Mouse (Mus musculus) thymus, postnatal 0 days (tissue): ENCODE data around the gene Rgs1. TPM values are rescaled to one million over a fixed set of nuclear protein-coding genes. Genes with fewer than 3 reads are reported as not detected.

Experiments used
- DNase-seq: peaks from one replicate; pipeline ENCODE4 v3.0.0-alpha.2; 2015; ENCODE audit warnings: low spot score
- polyA plus RNA-seq: library from polyadenylated mRNA; unstranded; fragments of >200 nt; fragmentation: Nextera tagmentation; extraction: Ambion mirVana; gene quantifications from 2 replicates; pipeline ENCODE4 v1.2.1, GENCODE M21; 2015

Rgs1 gene
- polyA plus RNA-seq: 5.7 and 6.5 TPM in 2 replicates

DNA sequence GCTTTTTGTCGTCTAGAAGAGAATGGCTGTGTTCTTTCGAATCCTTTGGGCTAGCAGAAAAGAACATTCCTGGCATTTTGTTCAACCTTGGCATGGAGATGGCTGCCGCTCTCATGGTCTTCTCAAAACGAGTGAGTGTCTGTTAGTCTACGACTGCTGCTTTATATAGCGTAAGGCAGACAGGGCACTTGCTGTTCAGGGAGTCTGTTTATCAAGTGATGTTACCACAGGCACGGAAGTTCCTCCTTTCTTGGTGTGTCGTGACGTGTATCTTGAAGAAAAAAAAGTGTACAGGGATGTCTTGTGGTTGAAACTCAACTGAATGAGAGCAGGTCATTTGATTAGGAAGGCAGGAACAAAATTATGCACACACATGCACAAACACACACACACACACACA, at the start of gene Rgs1:
TSS of gene Rgs1 (minus strand) at position 320 of the 400 bp plus-strand sequence.
- peak; percentile 66 for DNase-seq

DNA sequence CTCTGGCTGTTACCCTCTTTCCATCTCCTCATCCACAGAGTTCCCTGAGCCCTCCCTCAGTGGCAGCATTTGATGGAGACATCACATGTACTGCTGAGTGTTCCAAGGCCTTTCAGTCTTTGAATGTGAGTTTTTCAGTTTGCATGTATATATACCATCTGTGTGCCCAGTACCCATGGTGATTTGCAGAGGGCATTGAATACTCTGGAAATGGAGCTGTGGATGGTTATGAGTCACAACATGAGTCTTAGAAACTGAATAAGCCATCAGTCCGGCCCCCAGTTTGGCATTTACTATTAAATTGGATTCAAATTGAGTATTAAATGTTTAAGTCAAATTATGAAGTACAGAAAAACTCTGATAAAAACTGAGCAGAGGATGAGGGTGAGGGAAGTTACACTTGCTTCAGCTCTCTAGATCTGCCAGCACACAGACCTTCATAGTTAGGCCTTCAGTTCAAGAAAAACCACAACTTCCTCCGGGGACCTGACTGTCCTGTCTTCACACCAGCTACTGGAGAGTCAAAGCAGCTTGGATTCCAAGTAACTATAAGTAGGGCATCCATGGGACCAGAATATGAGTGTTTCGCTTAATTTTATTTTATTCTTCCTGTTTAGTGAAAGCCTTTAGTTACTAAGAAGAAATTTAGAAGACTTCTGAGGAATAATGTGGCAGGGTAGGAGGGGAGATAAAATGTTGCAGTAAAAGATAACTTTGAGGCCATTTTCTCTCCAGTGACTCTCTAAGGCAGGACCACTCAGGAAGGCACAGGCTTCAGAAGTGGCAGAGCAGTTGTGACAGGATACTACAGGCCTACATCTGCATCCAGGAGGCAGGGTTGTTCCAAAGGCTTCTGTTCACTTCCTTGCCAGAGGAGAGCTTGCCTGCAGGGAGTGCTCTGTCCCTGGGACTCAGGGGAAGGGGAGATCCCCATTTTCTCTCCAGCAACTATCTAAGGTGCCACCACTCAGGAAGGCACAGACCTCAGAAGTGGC, 34.3 kb upstream of the Rgs1 start:
- DNase-seq: no peak

DNA sequence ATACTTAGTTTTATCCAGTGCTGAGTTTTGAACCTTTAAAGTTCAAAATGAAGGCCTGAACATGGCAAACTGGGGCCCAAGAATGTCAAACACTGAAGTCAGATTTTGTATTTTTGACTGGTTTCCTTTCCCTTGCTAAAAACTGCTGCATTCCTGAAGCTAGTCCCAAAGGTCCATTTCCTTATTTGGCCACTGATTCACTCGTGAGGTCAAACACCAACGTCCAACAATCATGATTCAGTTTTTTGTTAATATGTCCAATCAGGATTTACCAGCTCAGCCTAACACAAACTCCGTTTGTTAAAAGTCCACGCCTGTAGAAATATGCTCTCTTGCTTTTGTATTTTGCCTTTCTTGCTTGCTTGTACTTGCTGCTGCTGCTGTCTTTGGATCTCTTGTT, 31.0 kb upstream of the Rgs1 start:
- no peak for DNase-seq

DNA sequence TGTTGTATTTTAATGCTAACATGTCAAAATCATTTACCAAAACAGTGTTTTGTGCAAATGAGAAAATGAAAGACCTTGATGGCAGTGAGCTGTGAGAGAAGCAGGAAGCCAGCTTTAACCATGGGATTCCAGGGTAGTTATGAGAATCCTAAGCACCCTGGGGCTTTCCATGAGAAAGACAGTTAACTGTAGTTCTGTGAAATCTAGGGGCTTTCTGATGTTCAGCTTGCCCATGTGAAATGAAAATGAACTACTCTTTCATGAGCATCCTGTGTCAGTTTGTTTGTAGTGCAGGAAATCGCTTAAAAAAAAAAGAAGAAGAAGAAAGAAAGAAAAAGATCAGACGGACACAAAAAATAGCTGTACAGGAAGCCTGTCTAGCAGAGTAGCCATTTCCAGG, 23.9 kb upstream of the Rgs1 start:
- no peak for DNase-seq

DNA sequence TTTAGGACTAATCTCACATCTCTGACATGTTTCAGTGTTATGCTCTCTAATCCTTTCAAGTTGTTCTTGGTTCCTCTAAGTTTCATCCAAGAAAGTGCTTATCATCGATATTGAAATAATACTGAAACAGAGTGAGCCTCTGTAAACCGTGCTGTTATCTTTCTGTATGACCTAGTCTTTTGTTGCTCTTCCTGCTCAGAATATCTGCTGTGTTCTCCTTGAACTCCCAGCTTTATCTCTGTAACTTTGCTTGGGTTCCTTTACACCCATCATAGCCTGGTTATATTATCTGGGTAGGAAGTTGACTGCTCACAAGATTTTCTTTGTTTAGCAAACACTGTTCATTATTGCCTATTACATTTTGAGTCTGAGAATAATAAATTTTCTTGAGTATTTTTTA, 20.1 kb upstream of the Rgs1 start:
- no peak for DNase-seq

DNA sequence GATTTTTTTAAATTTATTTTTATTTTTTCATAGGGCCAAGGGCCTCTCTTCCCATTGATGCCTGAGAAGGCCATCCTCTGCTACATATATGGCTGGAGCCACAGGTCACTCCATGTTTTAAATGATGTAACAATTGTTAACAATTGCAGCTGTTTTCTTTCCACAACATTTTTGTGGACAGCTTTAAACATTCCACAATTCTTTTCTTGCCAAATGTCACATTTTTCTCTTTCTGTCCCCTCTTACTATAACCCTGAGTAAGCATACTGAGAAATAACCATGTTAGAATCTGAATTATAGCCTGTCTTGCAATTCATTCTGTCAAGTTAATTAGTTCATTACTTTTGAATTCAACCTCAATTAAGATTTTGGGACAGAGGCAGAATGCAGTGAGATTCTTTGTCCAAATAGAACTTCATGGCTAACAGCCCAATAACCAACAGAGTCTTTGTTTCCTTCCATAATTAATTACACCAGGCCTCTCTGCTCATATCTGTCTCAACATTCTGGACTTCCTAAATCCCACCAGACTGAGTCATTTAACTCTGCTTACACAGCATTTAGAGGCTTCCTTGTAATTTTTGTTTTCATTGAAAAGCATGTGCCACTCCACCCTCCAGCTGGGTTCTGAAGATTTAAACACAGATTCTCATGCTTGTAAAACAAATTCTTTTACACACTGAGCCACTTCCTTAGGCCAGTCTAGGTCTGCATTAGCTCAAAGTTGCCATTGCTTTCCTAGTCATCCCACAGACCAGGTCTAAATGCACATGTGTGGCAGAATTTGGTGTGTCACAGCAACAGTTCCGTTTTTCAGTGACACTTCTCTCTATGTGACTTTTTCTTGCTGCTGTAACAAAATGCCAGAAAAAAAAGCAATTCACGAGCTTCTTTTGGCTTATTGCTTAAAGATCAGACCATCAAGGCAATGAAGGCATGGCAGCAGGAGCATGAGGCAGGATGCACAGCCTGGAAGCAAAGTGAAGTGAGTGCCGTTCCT, 18.7 kb upstream of the Rgs1 start:
- DNase-seq: no peak

DNA sequence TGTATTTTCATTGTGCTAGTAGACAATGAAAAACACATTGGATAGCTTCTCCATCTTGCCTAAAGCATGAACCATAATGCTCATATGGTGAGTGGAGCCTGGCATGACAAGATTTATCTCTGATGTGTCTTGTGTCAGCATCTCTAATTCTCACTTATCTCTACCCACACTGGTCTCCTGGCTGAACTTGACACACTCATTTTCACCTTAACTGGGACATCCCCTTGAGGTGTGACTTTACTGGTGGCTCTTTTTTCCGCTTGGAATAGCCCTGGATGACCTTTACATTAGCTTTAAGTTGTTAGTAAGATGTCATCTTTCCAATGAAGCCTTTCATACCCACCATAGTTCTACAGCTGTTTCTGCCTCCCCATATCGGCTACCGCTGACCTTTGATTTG, 15.0 kb upstream of the Rgs1 start:
- DNase-seq: no peak

DNA sequence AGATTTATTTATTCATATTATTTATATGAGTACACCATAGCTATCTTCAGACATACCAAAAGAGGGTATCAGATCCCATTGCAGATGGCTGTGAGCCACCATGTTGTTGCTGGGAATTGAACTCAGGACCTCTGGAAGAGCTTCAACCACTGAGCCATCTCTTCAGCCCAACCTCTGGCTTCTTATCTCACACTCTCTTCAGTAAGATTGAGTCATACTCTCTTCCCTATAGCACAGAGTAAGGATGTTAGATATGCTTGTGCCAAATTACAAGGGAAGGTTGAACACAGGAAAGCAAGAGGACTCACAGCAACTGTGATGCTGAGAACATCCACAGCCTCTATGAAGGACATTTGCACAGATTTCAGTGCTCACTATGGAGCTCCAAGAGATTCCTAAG, 13.0 kb upstream of the Rgs1 start:
- DNase-seq: no peak

DNA sequence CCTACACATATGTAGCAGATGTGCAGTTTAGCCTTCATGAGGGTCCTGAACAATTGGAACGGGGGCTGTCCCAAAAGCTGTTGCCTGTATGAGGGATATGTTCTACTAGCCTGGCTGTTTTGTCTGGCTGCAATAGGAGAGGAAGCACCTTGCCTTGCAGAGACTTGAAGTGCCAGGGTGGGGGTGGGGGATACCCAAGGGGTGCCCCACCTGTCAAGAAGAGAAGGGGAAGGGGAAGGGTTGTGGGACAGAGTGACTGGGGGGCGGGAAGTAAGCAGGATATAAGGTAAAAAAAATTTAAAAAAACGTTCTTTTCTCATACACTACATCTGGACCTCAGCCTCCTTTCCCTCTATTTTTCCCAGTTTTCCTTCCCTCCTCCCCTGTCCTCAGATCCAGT, 9.7 kb upstream of the Rgs1 start:
- no peak for DNase-seq

DNA sequence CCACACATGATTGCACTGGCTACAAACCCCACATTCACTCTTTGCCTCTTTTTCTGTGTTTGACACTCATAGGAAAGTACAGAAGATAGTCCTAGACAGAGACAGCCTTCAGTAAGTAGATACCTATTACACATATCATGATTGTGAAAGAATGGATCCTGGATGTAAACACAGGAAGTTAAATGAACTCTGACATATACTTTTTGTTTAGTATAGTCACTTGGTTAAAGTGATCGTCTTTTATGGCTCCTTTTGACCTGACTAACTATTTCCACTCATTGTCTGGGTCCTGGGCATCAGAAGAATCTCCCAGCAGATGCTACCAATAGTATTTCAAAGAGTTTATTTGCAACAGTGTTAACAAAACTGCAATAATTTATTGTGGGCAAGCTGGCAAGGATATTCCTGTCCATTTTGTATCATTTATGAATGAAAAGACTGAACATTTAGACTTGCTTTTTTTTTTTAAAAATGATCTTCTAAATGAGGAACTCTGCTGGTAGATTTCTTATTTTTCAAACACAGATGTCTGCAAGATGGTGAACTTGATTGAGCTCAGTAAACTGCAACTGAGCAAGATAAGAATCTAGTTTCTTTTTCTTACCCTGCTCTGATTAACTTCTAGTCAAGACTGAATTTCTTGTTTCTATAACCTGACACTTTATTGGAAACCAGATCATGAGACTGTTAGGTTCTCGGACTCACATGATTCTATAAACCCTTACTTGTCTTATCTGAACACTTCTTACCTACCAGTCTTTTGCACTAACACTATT, 7.7 kb upstream of the Rgs1 start:
- no peak for DNase-seq

DNA sequence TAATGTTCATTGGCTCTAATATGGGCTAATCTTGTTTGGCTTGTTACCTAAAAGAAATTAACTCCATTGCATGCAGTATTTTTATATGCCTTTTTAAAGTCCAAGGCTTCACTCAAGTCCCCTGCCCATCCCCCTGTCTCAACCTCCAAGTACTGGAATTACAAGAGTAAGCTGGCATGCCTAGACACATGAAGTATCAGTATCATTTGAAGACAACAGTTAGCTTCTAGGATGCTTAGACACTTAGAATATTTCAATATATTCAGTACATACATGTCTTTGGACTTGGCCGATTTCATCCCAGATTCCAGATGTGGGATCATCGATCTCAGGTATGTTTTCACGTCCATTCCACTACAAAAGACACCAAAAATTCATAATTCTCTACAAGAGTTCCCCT, 836 bp downstream of the Rgs1 start:
- DNase-seq: no peak

DNA sequence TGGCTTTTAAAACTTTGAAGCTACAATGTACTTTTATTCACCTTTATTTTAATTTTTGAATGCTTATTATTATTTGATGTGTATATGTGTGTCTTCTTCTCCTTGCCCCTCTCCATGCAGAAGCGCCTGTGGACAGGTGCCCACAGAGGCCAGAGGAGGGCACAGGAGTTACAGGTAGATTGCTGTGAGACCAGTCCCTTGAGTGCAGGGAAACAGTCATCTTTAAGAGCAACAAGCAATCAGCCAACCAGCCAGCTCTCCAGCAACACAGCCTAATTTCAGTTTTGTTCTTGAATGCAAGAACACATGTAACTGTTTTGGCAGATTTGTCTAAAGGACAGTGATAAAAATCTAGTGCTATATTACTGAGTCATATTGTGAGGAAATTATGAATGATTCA, 1.7 kb downstream of the Rgs1 start:
- no peak for DNase-seq

DNA sequence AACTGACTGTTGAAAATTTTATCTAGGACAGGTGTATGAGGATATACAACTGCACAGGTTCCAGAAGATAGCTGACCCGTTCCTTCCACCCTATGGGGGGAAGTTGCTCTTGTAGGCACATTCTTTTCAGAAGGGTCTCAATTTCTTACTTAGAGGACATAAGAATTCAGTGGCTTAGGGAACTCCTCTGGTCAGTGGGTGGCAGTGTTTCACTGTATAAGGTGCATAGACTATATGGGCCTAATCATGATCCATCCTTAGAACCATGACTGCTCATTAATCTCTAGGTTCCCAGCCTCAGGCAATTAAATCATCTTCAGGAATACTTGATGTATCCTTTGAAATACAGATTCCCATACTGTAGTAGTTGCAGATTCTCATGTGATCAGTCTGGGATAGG, 5.5 kb downstream of the Rgs1 start:
- DNase-seq: peak; percentile 35

DNA sequence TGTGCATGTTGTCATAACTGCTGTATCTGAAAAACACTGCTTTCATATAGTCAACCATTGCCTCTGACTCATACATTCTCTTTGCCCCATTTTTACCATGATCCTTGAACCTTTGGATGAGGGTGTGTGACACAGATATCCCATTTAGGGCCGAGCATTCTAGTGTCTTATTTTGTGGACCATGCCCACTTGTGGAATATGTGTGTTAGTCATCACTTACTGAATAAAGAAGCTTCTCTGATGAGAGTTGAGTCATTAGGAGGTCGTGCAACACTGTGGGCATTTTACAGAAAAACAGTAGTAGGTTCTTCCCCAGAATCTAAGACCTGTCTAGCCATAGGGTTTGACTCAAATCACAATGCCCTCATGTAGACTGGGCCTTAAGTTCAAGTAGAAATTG, 9.8 kb downstream of the Rgs1 start:
- DNase-seq: no peak

DNA sequence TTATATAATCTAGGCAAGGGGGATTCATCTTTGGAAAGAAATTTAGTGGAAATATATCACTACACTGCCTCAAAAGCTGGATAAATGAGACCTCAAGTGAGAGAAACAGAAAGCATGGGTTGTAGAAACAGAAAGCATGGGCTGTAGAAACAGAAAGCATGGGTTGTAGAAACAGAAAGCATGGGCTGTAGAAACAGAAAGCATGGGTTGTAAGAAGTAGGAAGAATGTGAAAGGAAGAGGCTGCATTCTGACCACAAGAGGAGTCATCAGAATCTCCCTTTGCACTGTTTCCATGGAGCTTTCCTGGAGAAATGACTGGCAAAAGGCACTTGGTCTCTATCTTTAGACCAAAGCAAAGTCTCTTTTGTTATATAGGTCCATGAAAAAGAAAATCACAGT, 33.8 kb downstream of the Rgs1 start:
- DNase-seq: no peak

DNA sequence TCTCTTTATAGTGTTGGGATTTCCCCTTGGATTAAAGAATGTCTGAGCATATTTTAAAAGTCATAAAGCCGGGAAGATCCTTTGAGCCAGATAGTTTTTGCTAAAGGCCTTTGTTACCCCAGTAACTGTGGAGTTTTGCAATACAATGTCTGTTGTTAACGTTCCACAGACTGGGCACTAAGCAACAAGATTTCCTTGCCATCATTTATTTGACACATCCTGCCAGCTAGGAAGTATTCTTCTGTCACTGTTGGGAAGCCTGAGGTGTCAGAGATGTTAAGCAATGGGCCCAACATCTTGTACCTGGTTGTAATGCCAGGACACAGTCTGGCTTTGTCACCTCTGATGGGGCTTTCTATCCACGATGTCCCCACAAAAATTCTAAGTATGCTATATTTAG, 38.1 kb downstream of the Rgs1 start:
- no peak for DNase-seq

DNA sequence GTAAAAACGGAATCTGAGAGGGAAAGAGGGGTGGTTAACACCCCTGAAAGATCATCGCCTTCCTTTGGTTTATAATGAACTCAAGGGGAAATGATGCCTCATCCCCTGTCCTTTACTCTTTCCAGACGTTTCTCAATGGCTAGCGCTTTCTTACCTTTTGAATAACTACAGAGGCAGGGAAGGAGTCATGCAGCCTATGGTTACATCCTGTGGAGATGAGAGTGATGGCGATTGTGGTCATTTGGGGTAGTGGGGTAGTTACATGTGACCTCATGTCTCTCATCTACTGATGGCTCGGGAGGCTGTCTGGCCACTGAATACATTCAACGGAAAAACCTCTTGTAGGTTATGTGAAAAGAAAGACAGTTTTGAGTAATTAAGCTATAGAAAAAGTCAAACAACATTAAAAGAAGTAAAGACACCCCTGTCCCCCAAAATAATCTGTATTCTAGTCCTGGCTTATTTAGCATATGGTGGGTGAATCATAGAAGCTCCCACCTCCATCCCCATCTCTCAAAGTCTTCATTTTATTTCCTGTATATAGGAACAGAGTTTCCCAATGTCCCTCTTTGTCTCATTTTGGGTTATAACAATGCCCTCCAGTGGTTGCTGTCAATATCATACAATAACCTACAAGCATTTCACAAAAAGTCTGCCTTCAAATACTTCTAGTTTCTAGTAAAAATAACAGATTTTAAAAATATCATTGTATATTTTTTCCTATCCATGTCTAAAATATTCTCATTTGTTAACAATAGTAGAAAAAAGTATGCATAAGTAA, 42.6 kb downstream of the Rgs1 start:
- no peak for DNase-seq

DNA sequence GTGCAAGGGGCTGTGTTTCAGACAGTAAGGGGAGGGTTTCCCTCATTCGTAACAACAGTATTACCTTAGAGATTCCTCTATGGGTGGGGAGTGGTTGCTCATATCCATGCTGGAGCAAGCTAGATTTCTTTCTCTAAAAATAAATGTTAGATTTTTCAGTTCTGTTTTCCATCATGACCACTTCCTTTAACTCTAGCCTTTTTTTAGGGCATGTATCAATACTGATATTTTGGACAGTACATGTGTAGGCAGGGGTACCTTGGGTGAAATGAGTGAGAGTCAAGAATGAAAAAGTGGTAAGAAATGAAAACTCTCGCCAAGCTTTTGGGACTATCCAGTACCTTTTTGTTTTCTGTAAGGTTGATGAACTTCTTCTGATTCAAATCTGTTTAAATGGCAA, 44.3 kb downstream of the Rgs1 start:
- DNase-seq: no peak

DNA sequence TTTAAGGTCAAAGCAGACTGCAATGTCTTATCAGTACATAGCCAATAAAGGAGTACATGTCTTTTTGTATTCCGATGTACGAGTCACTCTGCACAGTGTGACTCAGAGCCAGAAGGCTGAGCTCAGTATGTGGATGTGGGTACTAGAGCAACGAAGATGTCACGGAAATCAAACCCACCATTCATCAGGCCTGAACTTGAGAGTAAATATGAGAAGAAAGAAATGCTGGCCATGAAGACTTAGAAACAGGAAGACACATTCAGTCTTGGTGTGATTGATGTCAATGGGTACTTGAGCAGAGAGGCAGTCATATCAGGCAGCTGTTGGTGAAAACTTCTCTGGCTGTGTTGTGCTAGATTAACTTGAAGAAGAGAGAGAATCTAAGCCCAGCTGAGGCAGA, 46.1 kb downstream of the Rgs1 start:
- DNase-seq: peak; percentile 17

DNA sequence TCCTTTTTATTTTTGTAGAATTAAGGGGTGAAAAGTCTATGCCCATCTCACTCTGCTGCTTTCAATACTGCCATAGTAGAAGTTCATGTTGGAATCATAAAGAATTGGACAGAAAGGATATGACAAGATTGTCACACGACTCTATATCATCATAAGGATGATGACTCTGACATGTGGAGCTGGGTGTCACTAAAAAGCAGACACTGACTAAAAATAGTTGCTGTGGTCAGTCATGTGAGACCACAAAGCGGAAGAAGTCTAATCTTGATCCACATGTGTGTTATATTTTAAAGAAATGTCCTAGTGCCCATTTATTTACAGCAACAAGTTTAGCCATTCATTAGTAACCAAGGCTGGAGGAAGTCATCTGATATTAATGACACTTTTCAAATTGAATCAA, 48.5 kb downstream of the Rgs1 start:
- no peak for DNase-seq
